Mouse (Mus musculus) skeletal muscle tissue, adult 2 months (tissue): ENCODE measurements around the gene Rpa2.
"Not testable (repeated sequence)": the region's sequence is repeated elsewhere in the genome, so short reads cannot be mapped to it uniquely, and the experiment has no call there.

Experiments
- DNase-seq: peaks from one replicate; pipeline ENCODE4 v3.0.0-alpha.2; 2012; ENCODE audit warnings: low read depth, low spot score

Gene Rpa2

GRCm38 (mm10) chr4:132762602-132763001, 5.5 kb upstream of the Rpa2 start:
- DNase-seq, result no peak

GRCm38 (mm10) chr4:132763125-132763524, 5.0 kb upstream of the Rpa2 start:
- DNase-seq, result not testable (repeated sequence)

GRCm38 (mm10) chr4:132771776-132772175, 3.6 kb downstream of the Rpa2 start:
- no peak for DNase-seq

GRCm38 (mm10) chr4:132774905-132775304, 6.8 kb downstream of the Rpa2 start:
- DNase-seq, result no peak

- peak; percentile 23 for DNase-seq
These were observed 8.6 kb downstream of the Rpa2 start for GRCm38 (mm10) chr4:132776764-132777163.

GRCm38 (mm10) chr4:132778562-132779201, 10.6 kb downstream of the Rpa2 start:
- DNase-seq, result no peak

GRCm38 (mm10) chr4:132780288-132780687, 12.2 kb downstream of the Rpa2 start:
- peak; percentile 30 for DNase-seq

GRCm38 (mm10) chr4:132783732-132784131, 15.6 kb downstream of the Rpa2 start:
- no peak for DNase-seq

GRCm38 (mm10) chr4:132785228-132785627, 17.1 kb downstream of the Rpa2 start:
- no peak for DNase-seq

- no peak for DNase-seq
These were observed 21.6 kb downstream of the Rpa2 start for GRCm38 (mm10) chr4:132789731-132790130.

GRCm38 (mm10) chr4:132793322-132794004, 25.3 kb downstream of the Rpa2 start:
- not testable (repeated sequence) for DNase-seq

- DNase-seq, result no peak
These were observed 25.9 kb downstream of the Rpa2 start for GRCm38 (mm10) chr4:132794028-132794427.

- DNase-seq, result no peak
These were observed 26.6 kb downstream of the Rpa2 start for GRCm38 (mm10) chr4:132794760-132795159.

GRCm38 (mm10) chr4:132795171-132795570, 27.0 kb downstream of the Rpa2 start:
- DNase-seq, result no peak

- peak; percentile 44 for DNase-seq
These were observed 28.2 kb downstream of the Rpa2 start, which contains the start of gene Themis2 for GRCm38 (mm10) chr4:132796196-132796886. Gene Themis2 (minus strand): TSS chr4:132796387.

GRCm38 (mm10) chr4:132797461-132797860, 29.3 kb downstream of the Rpa2 start:
- DNase-seq, result no peak

GRCm38 (mm10) chr4:132798028-132798427, 29.9 kb downstream of the Rpa2 start:
- DNase-seq, result no peak

GRCm38 (mm10) chr4:132798666-132799065, 30.5 kb downstream of the Rpa2 start:
- not testable (repeated sequence) for DNase-seq

- no peak for DNase-seq
These were observed 31.7 kb downstream of the Rpa2 start for GRCm38 (mm10) chr4:132799845-132800244.

- no peak for DNase-seq
These were observed 33.3 kb downstream of the Rpa2 start for GRCm38 (mm10) chr4:132801176-132802077.

GRCm38 (mm10) chr4:132802171-132802637, 34.1 kb downstream of the Rpa2 start:
- peak; percentile 39 for DNase-seq
